Mouse (Mus musculus) MEL (cell line): ENCODE measurements around the gene Rtn2. TPM values are rescaled to one million over a fixed set of nuclear protein-coding genes. Genes with fewer than 3 reads are reported as not detected.

Experiments used
- DNase-seq: peaks from one replicate; pipeline ENCODE4 v3.0.0; 2011; ENCODE audit warnings: low read depth, low spot score
- H3K27ac ChIP-seq: 2 replicates; pipeline ENCODE4 v1.5.1; 2012; ENCODE audit warnings: low read depth, mild to moderate bottlenecking, control low read depth, low read length, moderate library complexity; ENCODE audit not compliant: control insufficient read depth
- H3K27me3 ChIP-seq, 2 experiments: fragments of 150-350 bp in 1 of 2; sonication (generic) in 1 of 2; 2 replicates each; pipeline ENCODE4 v1.6.1; 2012; ENCODE audit warnings: low read length in 2 of 2, mild to moderate bottlenecking in 2 of 2, improper control_type of control experiment in 1 of 2, moderate library complexity in 1 of 2; ENCODE audit not compliant: insufficient read depth in 2 of 2, control insufficient read depth in 1 of 2
- H3K36me3 ChIP-seq, 2 experiments: 2 replicates each; pipeline ENCODE4 v1.6.1; 2012 to 2014; ENCODE audit warnings: low read length in 2 of 2, improper control_type of control experiment in 1 of 2, inconsistent platforms in 1 of 2, mild to moderate bottlenecking in 1 of 2; ENCODE audit not compliant: insufficient read depth in 2 of 2, control insufficient read depth in 1 of 2
- H3K4me1 ChIP-seq, 2 experiments: fragments of 150-350 bp in 1 of 2; sonication (generic) in 1 of 2; 2 replicates each; pipeline ENCODE4 v1.6.1; 2012; ENCODE audit warnings: low read length in 2 of 2, improper control_type of control experiment in 1 of 2, mild to moderate bottlenecking in 1 of 2; ENCODE audit not compliant: insufficient read depth in 2 of 2, control insufficient read depth in 1 of 2
- H3K4me3 ChIP-seq, 2 experiments: fragments of 150-350 bp in 1 of 2; sonication (generic) in 1 of 2; 2 replicates each; pipeline ENCODE4 v1.5.1; 2012; ENCODE audit warnings: low read depth in 2 of 2, low read length in 2 of 2, mild to moderate bottlenecking in 2 of 2, moderate library complexity in 2 of 2, control low read depth in 1 of 2, improper control_type of control experiment in 1 of 2; ENCODE audit not compliant: control insufficient read depth in 1 of 2, insufficient read depth in 1 of 2
- H3K79me2 ChIP-seq: 2 replicates; pipeline ENCODE4 v1.6.1; 2012; ENCODE audit warnings: mild to moderate bottlenecking, low read length, moderate library complexity; ENCODE audit not compliant: control insufficient read depth, poor library complexity, insufficient read depth
- H3K9ac ChIP-seq: 2 replicates; pipeline ENCODE4 v1.6.1; 2012; ENCODE audit warnings: low read depth, mild to moderate bottlenecking, control low read depth, low read length, moderate library complexity; ENCODE audit not compliant: control insufficient read depth, poor library complexity, severe bottlenecking
- H3K9me3 ChIP-seq: fragments of 150-350 bp; sonication (generic); replicated peaks from 2 replicates; pipeline ENCODE4 v1.6.1; 2012; ENCODE audit warnings: mild to moderate bottlenecking, low read length, improper control_type of control experiment, moderate library complexity; ENCODE audit not compliant: insufficient read depth
- BHLHE40 ChIP-seq: IDR thresholded peaks from 2 replicates; pipeline ENCODE4 v1.6.1; 2012; ENCODE audit warnings: low read depth, mild to moderate bottlenecking, inconsistent platforms, low read length, improper control_type of control experiment, borderline replicate concordance
- CHD1 ChIP-seq: IDR thresholded peaks from 2 replicates; pipeline ENCODE4 v1.6.1; 2012; ENCODE audit warnings: low read depth, mild to moderate bottlenecking, inconsistent platforms, low read length, improper control_type of control experiment
- CHD2 ChIP-seq: IDR thresholded peaks from 2 replicates; pipeline ENCODE4 v1.6.1; 2011; ENCODE audit warnings: low read length, improper control_type of control experiment
- CTCF ChIP-seq, 3 experiments: IDR thresholded peaks in 2 of 3; conservative IDR thresholded peaks in 1 of 3; 2 replicates each; pipeline ENCODE4 v1.5.1; 2011 to 2012; ENCODE audit warnings: low read length in 3 of 3, low read depth in 2 of 3, mild to moderate bottlenecking in 2 of 3, improper control_type of control experiment in 1 of 3, inconsistent platforms in 1 of 3, mixed read lengths in 1 of 3, moderate library complexity in 1 of 3; ENCODE audit not compliant: control insufficient read depth in 1 of 3, insufficient read depth in 1 of 3, poor library complexity in 1 of 3, severe bottlenecking in 1 of 3
- E2F4 ChIP-seq: IDR thresholded peaks from 2 replicates; pipeline ENCODE4 v1.6.1; 2011; ENCODE audit warnings: low read depth, low read length, improper control_type of control experiment, borderline replicate concordance
- ELF1 ChIP-seq: IDR thresholded peaks from 2 replicates; pipeline ENCODE4 v1.6.1; 2014; ENCODE audit warnings: low read depth, mild to moderate bottlenecking, inconsistent platforms, low read length, improper control_type of control experiment, moderate library complexity
- EP300 ChIP-seq, 2 experiments: IDR thresholded peaks; 2 replicates each; pipeline ENCODE4 v1.6.1; 2011; ENCODE audit warnings: improper control_type of control experiment in 2 of 2, low read length in 2 of 2, low read depth in 1 of 2, mild to moderate bottlenecking in 1 of 2
- ETS1 ChIP-seq: IDR thresholded peaks from 2 replicates; pipeline ENCODE4 v1.6.1; 2012; ENCODE audit warnings: low read depth, mild to moderate bottlenecking, inconsistent platforms, low read length, improper control_type of control experiment, moderate library complexity
- GATA1 ChIP-seq: IDR thresholded peaks from 2 replicates; pipeline ENCODE4 v1.6.1; 2011; ENCODE audit warnings: low read depth, low read length, improper control_type of control experiment
- HCFC1 ChIP-seq: IDR thresholded peaks from 2 replicates; pipeline ENCODE4 v1.6.1; 2012; ENCODE audit warnings: low read depth, mild to moderate bottlenecking, inconsistent platforms, low read length, improper control_type of control experiment, moderate library complexity
- JUND ChIP-seq: IDR thresholded peaks from 2 replicates; pipeline ENCODE4 v1.6.1; 2011; ENCODE audit warnings: low read depth, mild to moderate bottlenecking, improper control_type of control experiment, low read length
- MAFK ChIP-seq: IDR thresholded peaks from 2 replicates; pipeline ENCODE4 v1.6.1; 2011; ENCODE audit warnings: low read depth, mild to moderate bottlenecking, low read length, improper control_type of control experiment, borderline replicate concordance
- MAX ChIP-seq: IDR thresholded peaks from 2 replicates; pipeline ENCODE4 v1.6.1; 2011; ENCODE audit warnings: low read length, improper control_type of control experiment
- MAZ ChIP-seq: IDR thresholded peaks from 2 replicates; pipeline ENCODE4 v1.6.1; 2012; ENCODE audit warnings: low read depth, mild to moderate bottlenecking, inconsistent platforms, low read length, improper control_type of control experiment
- MEF2A ChIP-seq: IDR thresholded peaks from 2 replicates; pipeline ENCODE4 v1.6.1; 2014; ENCODE audit warnings: low read depth, mild to moderate bottlenecking, inconsistent platforms, low read length, improper control_type of control experiment; ENCODE audit not compliant: poor library complexity, insufficient replicate concordance, severe bottlenecking; ENCODE audit errors: extremely low read depth
- MXI1 ChIP-seq: IDR thresholded peaks from 2 replicates; pipeline ENCODE4 v1.6.1; 2011; ENCODE audit warnings: mild to moderate bottlenecking, low read depth, low read length, improper control_type of control experiment
- MYB ChIP-seq: IDR thresholded peaks from 2 replicates; pipeline ENCODE4 v1.6.1; 2011; ENCODE audit warnings: mild to moderate bottlenecking, low read depth, low read length, improper control_type of control experiment
- NELFE ChIP-seq: IDR thresholded peaks from 2 replicates; pipeline ENCODE4 v1.6.1; 2011; ENCODE audit warnings: low read depth, low read length, improper control_type of control experiment
- NRF1 ChIP-seq: IDR thresholded peaks from 2 replicates; pipeline ENCODE4 v1.6.1; 2014; ENCODE audit warnings: low read depth, mild to moderate bottlenecking, inconsistent platforms, low read length, improper control_type of control experiment, moderate library complexity; ENCODE audit not compliant: poor library complexity, insufficient read depth, severe bottlenecking
- POLR2A ChIP-seq, 2 experiments: IDR thresholded peaks; 2 replicates each; pipeline ENCODE4 v1.6.1; 2011 to 2012; ENCODE audit warnings: low read length in 2 of 2, mild to moderate bottlenecking in 2 of 2, control low read depth in 1 of 2, improper control_type of control experiment in 1 of 2, low read depth in 1 of 2, moderate library complexity in 1 of 2; ENCODE audit not compliant: control insufficient read depth in 1 of 2, insufficient read depth in 1 of 2, poor library complexity in 1 of 2
- POLR2AphosphoS2 ChIP-seq: IDR thresholded peaks from 2 replicates; pipeline ENCODE4 v1.6.1; 2011; ENCODE audit warnings: low read length, improper control_type of control experiment
- POLR2AphosphoS5 ChIP-seq: IDR thresholded peaks from 2 replicates; pipeline ENCODE4 v1.6.1; 2012; ENCODE audit warnings: low read depth, borderline replicate concordance, mild to moderate bottlenecking, inconsistent platforms, low read length, moderate library complexity, mixed read lengths
- RAD21 ChIP-seq: IDR thresholded peaks from 2 replicates; pipeline ENCODE4 v1.6.1; 2011; ENCODE audit warnings: mild to moderate bottlenecking, low read depth, low read length, improper control_type of control experiment
- RCOR1 ChIP-seq: IDR thresholded peaks from 2 replicates; pipeline ENCODE4 v1.6.1; 2012; ENCODE audit warnings: low read depth, mild to moderate bottlenecking, inconsistent platforms, low read length, improper control_type of control experiment
- SIN3A ChIP-seq: IDR thresholded peaks from 2 replicates; pipeline ENCODE4 v1.6.1; 2012; ENCODE audit warnings: low read length, improper control_type of control experiment, inconsistent platforms
- TAL1 ChIP-seq: IDR thresholded peaks from 2 replicates; pipeline ENCODE4 v1.6.1; 2012; ENCODE audit warnings: mild to moderate bottlenecking, inconsistent platforms, low read length, moderate library complexity, mixed read lengths
- TBP ChIP-seq: IDR thresholded peaks from 2 replicates; pipeline ENCODE4 v1.8.0; 2011; ENCODE audit warnings: low read depth, low read length, improper control_type of control experiment
- TCF12 ChIP-seq: IDR thresholded peaks from 2 replicates; pipeline ENCODE4 v1.6.1; 2014; ENCODE audit warnings: low read depth, mild to moderate bottlenecking, inconsistent platforms, low read length, improper control_type of control experiment, moderate library complexity
- UBTF ChIP-seq: IDR thresholded peaks from 2 replicates; pipeline ENCODE4 v1.6.1; 2012; ENCODE audit warnings: low read depth, mild to moderate bottlenecking, inconsistent platforms, low read length, improper control_type of control experiment, moderate library complexity, borderline replicate concordance; ENCODE audit not compliant: insufficient read depth
- USF1 ChIP-seq: IDR thresholded peaks from 2 replicates; pipeline ENCODE4 v1.6.1; 2014; ENCODE audit warnings: low read depth, mild to moderate bottlenecking, inconsistent platforms, low read length, improper control_type of control experiment, moderate library complexity
- USF2 ChIP-seq, 2 experiments: IDR thresholded peaks; 2 replicates each; pipeline ENCODE4 v1.6.1; 2011 to 2012; ENCODE audit warnings: improper control_type of control experiment in 2 of 2, low read length in 2 of 2, borderline replicate concordance in 1 of 2, inconsistent platforms in 1 of 2, low read depth in 1 of 2, mild to moderate bottlenecking in 1 of 2; ENCODE audit not compliant: insufficient read depth in 1 of 2
- ZC3H11A ChIP-seq: IDR thresholded peaks from 2 replicates; pipeline ENCODE4 v1.6.1; 2012; ENCODE audit warnings: low read depth, mild to moderate bottlenecking, inconsistent platforms, low read length, improper control_type of control experiment
- ZKSCAN1 ChIP-seq: IDR thresholded peaks from 2 replicates; pipeline ENCODE4 v1.6.1; 2012; ENCODE audit warnings: low read depth, mild to moderate bottlenecking, inconsistent platforms, low read length, improper control_type of control experiment, moderate library complexity
- ZNF384 ChIP-seq: IDR thresholded peaks from 2 replicates; pipeline ENCODE4 v1.6.1; 2012; ENCODE audit warnings: low read depth, mild to moderate bottlenecking, inconsistent platforms, low read length, improper control_type of control experiment
- polyA plus RNA-seq, 2 experiments: library from polyadenylated mRNA; stranded (reverse) in 1 of 2; unstranded in 1 of 2; fragments of >175 nt in 1 of 2; fragments of >200 nt in 1 of 2; gene quantifications; 2 replicates each; pipeline versions ENCODE4 v1.2.1 to v1.2.4; 2012; ENCODE audit warnings: low replicate concordance in 2 of 2, low read depth in 1 of 2; ENCODE audit not compliant: insufficient read length in 2 of 2, insufficient read depth in 1 of 2, missing spikeins in 1 of 2
- total RNA-seq: library from RNA; depleted of rRNA; stranded (reverse); fragments of 300-350 nt; gene quantifications from 2 replicates; pipeline ENCODE4 v1.2.3, GENCODE M21; 2012

Gene Rtn2
- total and polyA plus RNA-seq, 3 experiments = 0.27 to 1.4 TPM; not detected in 1

GRCm38 (mm10) chr7:19300501-19301421 lies 18.3 kb downstream of the Rtn2 start:
- peak; percentile 91 for DNase-seq
- no peaks in the 10 kb centered on the region for H3K9me3 ChIP-seq
- H3K79me2 ChIP-seq = no peaks in the 10 kb centered on the region
- H3K4me1 ChIP-seq = peaks cover 0 to 4% of the 10 kb centered on the region in 2 experiments; a peak in 2 of 4 replicates
- H3K36me3 ChIP-seq = 0 out of 4 replicates have a peak, but pooled peaks cover 0 to 2% of the 10 kb centered on the region in 2 experiments
- peak overlapping the region; percentile 57 to 80 for H3K4me3 ChIP-seq
- H3K9ac ChIP-seq = peak overlapping the region; percentile 75
- H3K27me3 ChIP-seq = no peaks in the 10 kb centered on the region
- no peak overlapping the region for H3K27ac ChIP-seq
- peak; percentile 11; the same call in 1 of the 2 replicates for TF ChIP-seq NRF1
- TF ChIP-seq NELFE = peak; percentile 44; the same call in 1 of the 2 replicates
- no peak for TF ChIP-seq TAL1
- TF ChIP-seq ZNF384 = no peak
- TF ChIP-seq CTCF (IDR thresholded peaks at IDR 0.05 in 2 of 3, conservative IDR thresholded peaks at IDR 0.05 in 1 of 3; ENCODE audit: control insufficient read depth in 1 of 3, insufficient read depth in 1 of 3, low read depth in 2 of 3, low read length in 3 of 3, poor library complexity in 1 of 3, severe bottlenecking in 1 of 3) = peak; percentile 88 to 97 (median 94)
- TF ChIP-seq ELF1 = peak; percentile 68; the same call in 1 of the 2 replicates
- peak; percentile 38 to 97; a peak in 2 of 4 replicates for TF ChIP-seq POLR2A (IDR thresholded peaks at IDR 0.05; ENCODE audit: control insufficient read depth in 1 of 2, insufficient read depth in 1 of 2, low read depth in 1 of 2, low read length in 2 of 2, poor library complexity in 1 of 2)
- no peak for TF ChIP-seq USF1
- TF ChIP-seq MXI1 = 0 out of 2 replicates have a peak, but pooled peaks have one; percentile 39
- TF ChIP-seq HCFC1 = peak; percentile 72
- no peak for TF ChIP-seq CHD1
- no peak for TF ChIP-seq MYB
- no peak for TF ChIP-seq UBTF
- no peak for TF ChIP-seq USF2 (IDR thresholded peaks at IDR 0.05; ENCODE audit: borderline replicate concordance in 1 of 2, insufficient read depth in 1 of 2, low read depth in 1 of 2, low read length in 2 of 2)
- TF ChIP-seq MAZ = no peak; the same call in 1 of the 2 replicates
- no peak for TF ChIP-seq RCOR1
- TF ChIP-seq POLR2AphosphoS2 = no peak
- TF ChIP-seq E2F4 = no peak
- peak; percentile 91 for TF ChIP-seq ZC3H11A
- TF ChIP-seq SIN3A = no peak
- TF ChIP-seq TBP = peak; percentile 100
- peak; percentile 80 for TF ChIP-seq MAX
- no peak for TF ChIP-seq MEF2A
- no peak for TF ChIP-seq JUND
- TF ChIP-seq GATA1 = no peak
- TF ChIP-seq CHD2 = no peak
- TF ChIP-seq BHLHE40 = no peak
- peak; percentile 56; the same call in 1 of the 2 replicates for TF ChIP-seq ETS1
- 0 out of 4 replicates have a peak, but pooled peaks of 1 of the 2 experiments have one; percentile 2 for TF ChIP-seq EP300 (IDR thresholded peaks at IDR 0.05; ENCODE audit: low read depth in 1 of 2, low read length in 2 of 2)
- no peak for TF ChIP-seq POLR2AphosphoS5
- TF ChIP-seq MAFK = peak; percentile 99
- no peak for TF ChIP-seq TCF12
- TF ChIP-seq RAD21 = peak; percentile 89
- no peak for TF ChIP-seq ZKSCAN1
